Mouse (Mus musculus) thymus, postnatal 10 days (tissue): Measurements from ENCODE around the gene Armcx1.
"Not testable (repeated sequence)": the region's sequence is repeated elsewhere in the genome, so short reads cannot be mapped to it uniquely, and the experiment has no call there.

Experiments
- DNase-seq, 2 experiments: peaks; one replicate each; pipeline ENCODE4 v3.0.0; 2021; ENCODE audit warnings: low spot score in 2 of 2

Gene Armcx1

GRCm38 (mm10) chrX:134717752-134718308 lies at the start of gene Armcx1:
Gene Armcx1 (plus strand): TSS chrX:134717963.
- peak; percentile 12 to 18 for DNase-seq

- DNase-seq = no peak
These were observed 42.7 kb upstream of the Armcx1 start for GRCm38 (mm10) chrX:134675022-134675421.

- DNase-seq = no peak
These were observed 41.8 kb upstream of the Armcx1 start for GRCm38 (mm10) chrX:134675959-134676358.

- no peak for DNase-seq
These were observed 32.8 kb upstream of the Armcx1 start for GRCm38 (mm10) chrX:134684936-134685335.

GRCm38 (mm10) chrX:134686267-134686666 lies 31.5 kb upstream of the Armcx1 start, which contains the start of gene Armcx4:
Gene Armcx4 (plus strand): TSS chrX:134686519.
- peak; percentile 11 to 23 for DNase-seq

- DNase-seq = peak in 1 of 2 experiments; percentile 3
These were observed 31.0 kb upstream of the Armcx1 start for GRCm38 (mm10) chrX:134686739-134687171.

- no peak for DNase-seq
These were observed 28.1 kb upstream of the Armcx1 start for GRCm38 (mm10) chrX:134689676-134690075.

- DNase-seq = no peak
These were observed 26.8 kb upstream of the Armcx1 start for GRCm38 (mm10) chrX:134690871-134691539.

GRCm38 (mm10) chrX:134691540-134691935 lies 26.2 kb upstream of the Armcx1 start:
- DNase-seq = no peak

GRCm38 (mm10) chrX:134716863-134717262 lies 900 bp upstream of the Armcx1 start:
- no peak for DNase-seq

- peak; percentile 6 to 27 for DNase-seq
These were observed 761 bp downstream of the Armcx1 start for GRCm38 (mm10) chrX:134718524-134718923.

- DNase-seq = not testable (repeated sequence)
These were observed 6.0 kb downstream of the Armcx1 start for GRCm38 (mm10) chrX:134723762-134724161.

GRCm38 (mm10) chrX:134729778-134730177 lies 12.0 kb downstream of the Armcx1 start:
- peak in 1 of 2 experiments; percentile 18 for DNase-seq

- no peak for DNase-seq
These were observed 20.0 kb downstream of the Armcx1 start for GRCm38 (mm10) chrX:134737796-134738195.

- DNase-seq = no peak
These were observed 21.4 kb downstream of the Armcx1 start for GRCm38 (mm10) chrX:134739160-134739559.

GRCm38 (mm10) chrX:134741862-134742261 lies 24.1 kb downstream of the Armcx1 start:
- no peak for DNase-seq

- DNase-seq = peak; percentile 31 to 53
These were observed 28.7 kb downstream of the Armcx1 start for GRCm38 (mm10) chrX:134746459-134746858.

- DNase-seq = peak; percentile 61 to 65
These were observed 33.2 kb downstream of the Armcx1 start, which contains the start of gene Armcx6 for GRCm38 (mm10) chrX:134750764-134751592. Gene Armcx6 (minus strand): TSS chrX:134751417.

- no peak for DNase-seq
These were observed 34.1 kb downstream of the Armcx1 start for GRCm38 (mm10) chrX:134751910-134752309.

GRCm38 (mm10) chrX:134752584-134752983 lies 34.8 kb downstream of the Armcx1 start:
- DNase-seq = no peak

GRCm38 (mm10) chrX:134756434-134757292 lies 38.9 kb downstream of the Armcx1 start, which contains the start of gene Armcx3:
Gene Armcx3 (plus strand): TSS chrX:134756595.
- DNase-seq = peak; percentile 27 to 34
